Mouse (Mus musculus): Measurements from ENCODE around the gene Serpine1. TPM values are rescaled to one million over a fixed set of nuclear protein-coding genes. Genes with fewer than 3 reads are reported as not detected.

Gene Serpine1
- not detected in 4 replicates for total RNA-seq (2023; ENCODE audit: inconsistent age)

GRCm38 (mm10) chr5:137072079-137072960 is at the start of gene Serpine1:
Gene Serpine1, minus strand, starts transcription at chr5:137072268.

GRCm38 (mm10) chr5:137115866-137116847 is 44.1 kb upstream of the Serpine1 start, which contains the start of gene Trim56:
Gene Trim56, minus strand, starts transcription at chr5:137116209.

GRCm38 (mm10) chr5:137045402-137046323 is 26.4 kb downstream of the Serpine1 start, which contains the start of gene Ap1s1:
Gene Ap1s1, minus strand, starts transcription at chr5:137046135.

DNA sequence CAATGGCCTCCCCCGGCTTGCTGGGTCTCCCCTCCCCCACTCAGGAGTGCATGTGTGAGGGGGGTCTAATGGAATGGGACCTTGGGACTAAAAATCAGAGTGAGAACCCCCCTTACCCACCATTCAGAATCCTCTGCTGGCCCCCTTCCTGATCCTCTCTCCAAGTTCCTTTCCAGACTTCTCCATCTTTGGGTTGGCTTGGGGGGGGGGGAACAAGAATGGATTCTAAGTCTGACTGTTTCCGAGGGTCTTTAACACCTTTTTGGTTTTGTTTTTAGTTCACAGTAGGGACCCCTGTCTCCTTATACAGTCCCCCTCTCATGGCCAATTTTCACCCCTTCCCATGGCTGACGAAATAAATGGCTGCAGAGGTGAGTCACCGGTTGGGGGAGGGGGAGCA is 46.0 kb downstream of the Serpine1 start, which contains the start of gene Vgf:
Gene Vgf (plus strand): TSS at position 301 of the 400 bp plus-strand sequence.

Other genes with a start within 250 kb of the Serpine1 start
- gene Col26a1, start 189.1 kb downstream of the Serpine1 start, total RNA-seq (2023; ENCODE audit: inconsistent age): not detected in 4 replicates
- gene Ift22, start 164.1 kb downstream of the Serpine1 start, total RNA-seq (2023; ENCODE audit: inconsistent age): 15.6 to 28.1 TPM (median 22.4 TPM) in 4 replicates
- gene Fis1, start 119.0 kb downstream of the Serpine1 start, total RNA-seq (2023; ENCODE audit: inconsistent age): 162 to 190 TPM (median 176 TPM) in 4 replicates
- 0.35 to 1.4 TPM in 2 of 4 replicates, not detected in the others for gene Cldn15, start 105.7 kb downstream of the Serpine1 start, total RNA-seq (2023; ENCODE audit: inconsistent age)
- 19.4 to 29.8 TPM (median 27.6 TPM) in 4 replicates for gene Plod3, start 85.2 kb downstream of the Serpine1 start, total RNA-seq (2023; ENCODE audit: inconsistent age)
- 21.9 to 29.1 TPM (median 27.2 TPM) in 4 replicates for gene Znhit1, start 84.2 kb downstream of the Serpine1 start, total RNA-seq (2023; ENCODE audit: inconsistent age)
- 0.94 to 1.9 TPM (median 1.4 TPM) in 4 replicates for gene Vgf, start 45.9 kb downstream of the Serpine1 start, total RNA-seq (2023; ENCODE audit: inconsistent age)
- gene Ap1s1, start 26.1 kb downstream of the Serpine1 start, total RNA-seq (2023; ENCODE audit: inconsistent age): 21.2 to 26.8 TPM (median 22.0 TPM) in 4 replicates
- 58.3 to 72.3 TPM (median 64.2 TPM) in 4 replicates for gene Trim56, start 43.9 kb upstream of the Serpine1 start, total RNA-seq (2023; ENCODE audit: inconsistent age)
- gene Muc3, start 77.1 kb upstream of the Serpine1 start, total RNA-seq (2023; ENCODE audit: inconsistent age): not detected in 4 replicates
- 10.4 to 13.8 TPM (median 11.2 TPM) in 4 replicates for gene Muc3a, start 140.1 kb upstream of the Serpine1 start, total RNA-seq (2023; ENCODE audit: inconsistent age)
- 0.32 to 0.48 TPM (median 0.41 TPM) in 4 replicates for gene Ache, start 215.3 kb upstream of the Serpine1 start, total RNA-seq (2023; ENCODE audit: inconsistent age)
- 0.51 to 2.0 TPM (median 1.1 TPM) in 4 replicates for gene Ufsp1, start 222.4 kb upstream of the Serpine1 start, total RNA-seq (2023; ENCODE audit: inconsistent age)
- gene Srrt, start 235.4 kb upstream of the Serpine1 start, total RNA-seq (2023; ENCODE audit: inconsistent age): 401 to 449 TPM (median 426 TPM) in 4 replicates
- gene Trip6, start 242.1 kb upstream of the Serpine1 start, total RNA-seq (2023; ENCODE audit: inconsistent age): 7.3 to 8.7 TPM (median 8.2 TPM) in 4 replicates

Measured in B cell, adult (primary cell).